Mouse (Mus musculus): ENCODE data around the gene Lrmda. TPM values are rescaled to one million over a fixed set of nuclear protein-coding genes. Genes with fewer than 3 reads are reported as not detected.
"Not testable (repeated sequence)": the region's sequence is repeated elsewhere in the genome, so short reads cannot be mapped to it uniquely, and the experiment has no call there.

The Lrmda gene
- total and polyA plus RNA-seq, 2 experiments from 2014 or later = 0.18 TPM; not detected in 1

DNA sequence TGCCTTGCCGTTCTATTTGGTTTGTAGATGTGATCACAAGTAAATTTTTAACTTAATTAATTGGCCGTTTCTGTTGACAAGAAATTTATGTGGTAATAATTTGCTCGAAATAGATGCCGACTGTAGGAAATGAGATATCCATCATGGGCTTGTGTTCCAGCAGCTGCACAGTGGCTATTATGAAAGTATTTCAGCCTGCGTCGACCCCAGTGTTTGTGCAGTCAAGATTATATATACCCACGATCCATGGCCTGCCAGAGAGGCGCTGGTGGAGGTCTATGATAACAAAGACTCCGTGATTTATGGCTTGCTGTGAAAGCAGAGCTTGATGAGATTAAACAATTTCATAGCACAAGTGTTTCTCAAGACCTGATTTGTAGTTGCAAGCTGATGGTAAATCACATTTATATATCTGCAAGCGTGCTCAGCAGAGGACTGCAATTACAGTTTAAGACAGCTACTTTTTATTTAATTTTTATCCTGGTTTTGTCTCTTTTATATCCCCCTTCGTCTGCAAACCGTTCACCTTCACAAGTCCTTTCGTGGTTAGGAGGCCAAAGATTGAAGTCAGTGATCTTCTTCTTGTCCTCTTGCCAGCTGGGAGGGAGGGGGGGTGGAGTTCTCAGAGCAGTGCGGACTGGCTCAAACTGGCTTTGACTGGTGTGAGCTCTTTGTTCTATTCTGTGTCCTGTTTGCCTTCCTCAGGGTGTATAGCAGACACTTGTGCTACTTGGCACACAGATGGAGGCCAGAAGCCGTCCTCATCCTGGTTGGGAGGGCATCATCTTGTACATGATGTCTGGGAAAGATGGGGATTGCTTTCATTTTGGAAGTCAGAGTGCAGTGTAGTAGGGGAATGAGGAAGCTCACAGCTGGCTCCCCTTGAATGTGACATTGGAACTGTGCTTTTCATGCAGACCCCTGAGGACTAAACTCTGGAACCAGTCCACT is 764.0 kb downstream of the Lrmda start:
- Histone ChIP-seq H3K27me3 (ENCODE audit: insufficient read depth, low read length) (0 out of 2 replicates have a peak, but pooled peaks cover 4% of the 10 kb centered on the region), H3K4me3 (ENCODE audit: low read depth, low read length) (no peak overlapping the region), H3K36me3 (ENCODE audit: insufficient read depth) (no peaks in the 10 kb centered on the region), H3K9ac (no peak overlapping the region), H3K9me3 (ENCODE audit: low read length) (no peaks in the 10 kb centered on the region), H3K4me2 (ENCODE audit: low read depth) (no peak overlapping the region), H3K4me1 (ENCODE audit: insufficient read depth) (no peaks in the 10 kb centered on the region), H3K27ac (ENCODE audit: low read depth, low read length) (no peak overlapping the region)
- 64% methylated on average over 15 of the region's 15 CpGs for WGBS
- DNase-seq = no peak
- no peak for ATAC-seq
- no peak for TF ChIP-seq CTCF (IDR thresholded peaks at IDR 0.05; ENCODE audit: low read depth)

DNA sequence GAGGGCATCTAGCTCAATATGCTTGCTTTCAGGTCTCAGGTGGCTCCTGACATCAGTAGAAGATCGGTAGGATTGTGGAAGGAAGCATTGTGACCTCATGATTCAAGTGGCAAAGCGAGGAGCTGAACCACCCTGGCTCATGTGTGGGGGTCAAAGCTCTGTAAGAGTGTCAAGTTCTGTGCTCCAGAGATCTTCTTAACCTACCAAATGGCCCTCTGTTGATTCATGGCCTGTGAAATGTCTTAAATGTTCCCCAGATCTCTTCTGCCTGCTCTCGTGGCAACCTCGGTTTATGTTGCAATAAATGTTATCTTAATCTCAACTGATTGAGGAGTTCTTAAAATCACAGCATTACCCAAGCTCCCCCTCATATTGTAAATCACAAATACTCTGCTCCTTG is 780.5 kb downstream of the Lrmda start:
- H3K27me3 ChIP-seq (ENCODE audit: insufficient read depth, low read length) = no peaks in the 10 kb centered on the region; the same call in 1 of the 2 replicates

DNA sequence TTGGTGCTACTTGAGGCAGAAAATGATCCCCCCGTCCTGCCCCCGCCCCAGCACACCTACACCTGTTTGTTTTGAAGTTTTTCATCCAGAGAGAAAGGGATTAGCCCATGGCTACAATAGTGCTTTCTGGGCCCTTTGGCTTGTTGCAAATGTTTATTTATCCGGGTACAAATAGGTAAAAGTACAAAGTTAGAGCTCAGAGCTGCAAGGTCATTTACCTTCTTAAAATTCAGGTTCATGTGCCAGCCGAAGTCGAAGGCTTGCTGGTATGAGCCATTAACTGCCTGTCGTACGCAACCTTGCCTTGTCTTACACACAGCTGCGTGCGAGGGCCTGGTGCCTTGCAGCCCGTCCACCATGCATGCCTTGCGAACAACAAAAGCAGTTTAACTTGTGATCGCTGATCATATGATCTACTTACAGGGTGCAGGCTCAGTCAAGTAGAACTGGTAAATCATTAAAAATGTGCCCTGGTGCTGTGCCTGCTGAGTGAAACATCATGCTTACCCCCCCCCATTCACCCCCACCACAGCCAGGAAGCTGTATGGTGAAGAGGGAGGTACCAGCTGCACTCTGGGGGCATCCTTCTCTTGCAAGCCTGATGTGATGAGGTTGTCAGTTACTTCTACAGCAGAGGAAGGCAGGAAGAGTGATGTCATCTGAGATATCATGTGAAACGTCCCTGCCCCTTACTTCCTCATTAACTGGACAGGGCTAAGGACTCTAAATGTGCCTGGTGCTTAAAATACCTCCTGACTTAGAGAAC is 781.5 kb downstream of the Lrmda start:
- H3K4me2 ChIP-seq (ENCODE audit: low read depth) = no peak overlapping the region
- ATAC-seq (no peak), DNase-seq (no peak)
- no peaks in the 10 kb centered on the region for H3K36me3 ChIP-seq (ENCODE audit: insufficient read depth)
- H3K27me3 ChIP-seq (ENCODE audit: insufficient read depth, low read length) = no peaks in the 10 kb centered on the region; the same call in 1 of the 2 replicates
- no peaks in the 10 kb centered on the region for H3K4me1 ChIP-seq (ENCODE audit: insufficient read depth)
- H3K9ac ChIP-seq = no peak overlapping the region
- no peak overlapping the region for H3K4me3 ChIP-seq (ENCODE audit: low read depth, low read length)
- H3K27ac ChIP-seq (ENCODE audit: low read depth, low read length) = no peak overlapping the region
- H3K9me3 ChIP-seq (ENCODE audit: low read length) = no peaks in the 10 kb centered on the region
- no peak for TF ChIP-seq CTCF (IDR thresholded peaks at IDR 0.05; ENCODE audit: low read depth)
- 67% methylated on average over 13 of the region's 13 CpGs for WGBS

More for the DNA sequence above, 780.5 kb downstream of the Lrmda start:
- DNase-seq = no peak
- TF ChIP-seq CTCF (IDR thresholded peaks at IDR 0.05; ENCODE audit: low read depth) = no peak
- Histone ChIP-seq H3K27ac (ENCODE audit: low read depth, low read length) (no peak overlapping the region), H3K9ac (no peak overlapping the region), H3K4me2 (ENCODE audit: low read depth) (no peak overlapping the region), H3K4me1 (ENCODE audit: insufficient read depth) (no peaks in the 10 kb centered on the region), H3K4me3 (ENCODE audit: low read depth, low read length) (no peak overlapping the region), H3K36me3 (ENCODE audit: insufficient read depth) (no peaks in the 10 kb centered on the region), H3K9me3 (ENCODE audit: low read length) (no peaks in the 10 kb centered on the region)
- 96% methylated on average over 4 of the region's 4 CpGs for WGBS
- ATAC-seq = no peak

DNA sequence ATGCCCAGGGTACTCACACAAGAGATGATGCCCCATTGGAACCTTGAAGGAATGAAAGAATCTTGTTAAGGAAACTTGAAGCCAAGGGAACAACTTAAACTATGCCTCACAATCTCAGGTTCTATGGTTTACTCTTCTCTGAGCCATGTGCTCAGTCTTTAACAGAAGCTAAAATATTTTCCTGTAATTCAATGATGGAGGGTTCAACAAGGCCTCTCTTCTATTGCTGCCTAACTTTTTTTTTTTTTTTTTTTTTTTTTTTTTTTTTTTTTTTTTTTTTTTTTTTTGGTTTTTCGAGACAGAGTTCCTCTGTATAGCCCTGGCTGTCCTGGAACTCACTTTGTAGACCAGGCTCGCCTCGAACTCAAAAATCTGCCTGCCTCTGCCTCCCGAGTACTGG is 782.2 kb downstream of the Lrmda start:
- H3K4me3 ChIP-seq (ENCODE audit: low read depth, low read length); ATAC-seq; H3K4me1 ChIP-seq (ENCODE audit: insufficient read depth); H3K36me3 ChIP-seq (ENCODE audit: insufficient read depth); DNase-seq; H3K9me3 ChIP-seq (ENCODE audit: low read length); H3K9ac ChIP-seq; H3K27ac ChIP-seq (ENCODE audit: low read depth, low read length); H3K27me3 ChIP-seq (ENCODE audit: insufficient read depth, low read length); H3K4me2 ChIP-seq (ENCODE audit: low read depth): not testable (repeated sequence)
- WGBS = 87% methylated on average over 4 of the region's 4 CpGs

DNA sequence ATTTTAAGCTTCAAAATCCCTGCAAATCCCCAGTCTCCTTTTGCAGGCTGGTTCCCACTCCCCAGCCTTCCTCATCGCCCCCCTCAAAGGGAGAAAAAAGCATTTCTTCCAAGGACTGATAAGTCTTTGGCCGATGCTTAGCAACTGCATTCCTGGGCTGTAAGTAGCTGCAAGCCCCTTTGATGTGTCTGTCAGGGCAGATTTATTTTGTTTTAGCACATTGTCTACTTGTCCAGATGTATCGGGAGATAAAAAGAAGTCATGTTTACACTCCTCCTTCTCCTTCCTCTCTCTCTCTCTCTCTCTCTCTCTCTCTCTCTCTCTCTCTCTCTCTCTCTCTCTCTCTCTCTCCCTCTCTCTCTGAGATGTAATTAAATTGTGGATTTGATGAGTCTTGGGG is 787.8 kb downstream of the Lrmda start:
- H3K27ac ChIP-seq (ENCODE audit: low read depth, low read length) = no peak overlapping the region
- no peak overlapping the region for H3K4me3 ChIP-seq (ENCODE audit: low read depth, low read length)
- no peak for TF ChIP-seq CTCF (IDR thresholded peaks at IDR 0.05; ENCODE audit: low read depth)
- WGBS = 16% methylated on average over 3 of the region's 3 CpGs
- ATAC-seq (no peak), DNase-seq (no peak)
- H3K9me3 ChIP-seq (ENCODE audit: low read length) = no peaks in the 10 kb centered on the region
- no peaks in the 10 kb centered on the region for H3K36me3 ChIP-seq (ENCODE audit: insufficient read depth)
- H3K4me2 ChIP-seq (ENCODE audit: low read depth) = no peak overlapping the region
- peaks cover 8% of the 10 kb centered on the region; the same call in 1 of the 2 replicates for H3K27me3 ChIP-seq (ENCODE audit: insufficient read depth, low read length)
- H3K9ac ChIP-seq = no peak overlapping the region
- H3K4me1 ChIP-seq (ENCODE audit: insufficient read depth) = peaks cover 4% of the 10 kb centered on the region; the same call in 1 of the 2 replicates

DNA sequence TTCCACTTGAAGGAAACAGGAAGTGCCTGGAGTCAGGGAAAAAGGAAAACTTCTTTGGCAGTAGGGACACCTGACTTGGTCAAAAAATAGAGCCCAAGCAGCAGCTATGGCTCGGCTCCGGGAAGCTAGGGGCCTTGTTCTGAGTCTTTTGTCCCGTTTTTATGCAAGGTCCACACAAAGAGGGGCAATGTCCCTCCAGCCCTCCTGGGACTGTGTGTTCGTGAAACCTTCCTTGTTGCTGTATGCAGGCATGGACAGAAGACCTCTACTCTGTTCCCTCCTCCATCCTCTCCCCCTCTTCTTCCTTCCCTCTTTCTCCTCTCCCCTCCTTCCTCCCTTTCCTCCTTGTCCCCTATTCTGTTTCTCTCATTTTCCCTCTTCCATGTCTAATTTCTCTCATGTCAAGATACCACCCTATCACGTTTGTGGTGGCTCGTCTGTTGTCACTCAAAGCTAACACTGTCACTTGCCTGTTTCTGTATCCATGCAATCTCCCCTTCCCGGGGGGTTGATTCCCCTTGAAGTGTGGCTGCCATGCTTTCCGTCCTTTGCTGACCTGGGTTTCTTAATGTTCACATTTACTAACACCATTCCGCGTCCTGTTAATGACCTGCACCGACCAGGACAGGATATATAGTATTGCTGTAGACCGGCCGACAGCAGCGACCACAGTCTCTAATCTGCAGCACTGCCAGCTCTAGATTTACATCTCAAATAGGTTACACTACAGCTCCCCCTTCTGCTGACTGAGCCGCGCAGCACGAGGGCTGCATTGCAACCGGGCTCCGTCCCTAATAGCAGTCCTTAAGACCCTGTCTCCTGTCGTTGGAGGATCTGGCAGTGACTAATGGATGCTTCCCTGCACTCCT is 788.4 kb downstream of the Lrmda start:
- Histone ChIP-seq H3K9me3 (ENCODE audit: low read length) (no peaks in the 10 kb centered on the region), H3K27me3 (ENCODE audit: insufficient read depth, low read length) (peaks cover 12% of the 10 kb centered on the region; the same call in 1 of the 2 replicates), H3K36me3 (ENCODE audit: insufficient read depth) (no peaks in the 10 kb centered on the region), H3K27ac (ENCODE audit: low read depth, low read length) (no peak overlapping the region), H3K4me1 (ENCODE audit: insufficient read depth) (peaks cover 4% of the 10 kb centered on the region; the same call in 1 of the 2 replicates), H3K4me3 (ENCODE audit: low read depth, low read length) (peak overlapping the region; percentile 11; the same call in 1 of the 2 replicates), H3K9ac (no peak overlapping the region), H3K4me2 (ENCODE audit: low read depth) (peak overlapping the region; percentile 48)
- peak; percentile 91 for ATAC-seq
- WGBS = under 1% methylated on average over 20 of the region's 20 CpGs
- peak; percentile 87 for TF ChIP-seq CTCF (IDR thresholded peaks at IDR 0.05; ENCODE audit: low read depth)
- DNase-seq = peak; percentile 85
